Mouse (Mus musculus) ovary, adult 18-20 months (tissue): ENCODE results near the gene Abcg8.

Source experiments
- DNase-seq: peaks from one replicate; pipeline ENCODE4 v3.0.0; 2022; ENCODE audit warnings: low spot score, mixed read lengths

The Abcg8 gene

DNA sequence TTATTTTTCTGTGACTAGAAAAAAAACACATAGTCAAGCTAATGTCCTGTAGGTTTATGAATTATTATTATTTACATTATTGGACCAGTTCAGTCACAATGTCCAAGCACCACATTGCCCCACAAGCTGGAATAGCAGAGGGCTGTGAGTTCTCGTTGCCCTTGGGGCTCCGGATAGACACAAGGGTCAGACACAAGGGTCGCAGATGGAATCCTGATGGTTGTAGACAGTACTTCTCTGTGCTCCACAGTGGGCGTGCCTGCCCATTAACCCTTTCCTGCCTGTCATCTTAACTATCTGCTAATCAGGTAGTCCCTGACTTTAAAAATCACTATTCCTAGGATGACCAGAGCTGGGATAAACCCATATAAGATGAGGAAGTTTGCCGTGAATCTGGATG, 17.9 kb upstream of the Abcg8 start:
- no peak for DNase-seq

GRCm38 (mm10) chr17:84658951-84659350, 17.2 kb upstream of the Abcg8 start:
- DNase-seq = no peak

DNA sequence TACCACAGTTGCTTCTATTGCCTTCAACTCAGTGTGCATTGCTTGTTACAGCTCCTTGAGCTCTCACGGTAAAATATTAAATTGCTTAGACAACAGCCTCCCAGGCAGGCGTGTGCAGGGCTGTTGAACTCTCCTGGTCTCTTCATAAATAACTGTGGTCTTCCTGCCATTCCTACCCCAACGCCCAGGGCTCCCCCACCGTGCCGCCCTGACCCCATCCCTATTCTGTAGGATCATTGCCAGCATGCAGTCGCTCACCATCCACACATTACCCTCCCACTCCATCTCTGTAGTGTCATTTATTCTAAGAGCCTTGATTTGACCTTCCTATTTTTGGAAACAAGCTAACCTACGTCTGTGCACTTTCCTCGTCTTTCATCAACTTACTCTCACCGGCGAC, 11.0 kb upstream of the Abcg8 start:
- DNase-seq = no peak

- DNase-seq = no peak
These were observed 10.4 kb upstream of the Abcg8 start for GRCm38 (mm10) chr17:84665691-84666090.

DNA sequence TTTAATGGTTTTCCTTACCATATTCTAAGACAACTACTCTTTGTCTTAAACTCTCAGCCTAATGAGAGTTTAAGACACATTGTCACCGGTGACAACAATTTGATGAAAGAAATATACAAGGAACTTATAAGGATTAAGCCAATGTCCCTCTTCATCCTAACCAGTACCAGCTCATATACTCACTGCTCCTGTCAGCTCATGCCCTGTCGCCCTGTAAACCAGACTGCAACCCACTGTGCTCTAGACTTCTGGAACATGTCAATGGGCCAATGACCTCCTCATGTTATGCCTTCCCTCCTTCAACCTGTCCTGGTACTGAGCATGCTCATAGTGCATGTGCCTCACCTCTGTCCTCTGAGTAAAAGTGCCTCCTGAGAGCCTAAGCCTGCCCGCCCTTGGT, 8.3 kb upstream of the Abcg8 start:
- no peak for DNase-seq

DNA sequence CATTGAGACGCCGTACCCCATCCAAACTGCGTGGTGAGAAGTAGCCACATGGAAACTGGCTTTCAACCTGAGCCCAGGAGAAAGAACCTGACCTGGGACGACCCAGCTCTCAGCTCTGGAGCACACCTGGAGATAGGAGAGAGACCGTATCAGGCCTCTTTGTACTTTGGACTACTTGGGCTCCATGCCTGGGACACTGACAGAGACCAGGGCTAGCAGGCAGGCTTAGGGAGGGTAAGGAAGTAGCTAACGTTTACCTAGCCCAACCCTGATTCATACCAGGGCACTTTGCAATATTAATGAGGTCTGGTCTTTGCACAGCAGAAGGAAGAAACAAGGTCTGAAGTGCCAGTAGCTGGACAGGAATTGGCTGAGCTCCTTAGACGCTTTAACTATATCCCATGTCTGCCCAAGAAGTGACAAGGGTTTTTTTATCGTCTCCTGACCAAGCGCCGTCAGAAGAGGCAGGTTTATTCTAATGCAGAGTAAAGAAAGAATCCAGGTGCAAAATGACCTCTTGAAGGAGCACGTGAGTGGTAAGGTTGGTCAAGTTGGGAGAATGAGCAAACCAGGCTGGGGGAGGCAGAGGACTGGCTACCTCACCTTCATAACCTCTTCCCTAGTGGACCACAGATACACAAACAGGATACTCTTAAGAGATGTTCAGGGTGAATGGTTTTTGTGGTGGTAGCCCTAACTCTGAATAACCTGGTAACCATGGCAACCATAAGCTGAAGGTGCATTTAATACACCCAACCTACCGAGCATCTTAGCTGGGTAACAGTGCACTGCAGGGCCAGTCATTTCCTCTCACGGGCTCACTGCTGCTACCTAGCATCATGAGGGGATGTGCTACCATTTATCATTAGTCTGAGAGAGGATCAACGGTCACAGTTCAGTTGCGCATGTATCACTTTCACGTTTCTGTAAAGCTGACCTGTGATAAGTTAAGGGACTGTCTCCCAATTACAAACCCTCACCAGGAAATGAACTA, 3.4 kb upstream of the Abcg8 start:
- DNase-seq = no peak

- no peak for DNase-seq
These were observed 2.1 kb upstream of the Abcg8 start for GRCm38 (mm10) chr17:84674048-84674447.

- no peak for DNase-seq
These were observed 898 bp upstream of the Abcg8 start for GRCm38 (mm10) chr17:84675204-84675603.

GRCm38 (mm10) chr17:84677595-84677994, 1.5 kb downstream of the Abcg8 start:
- no peak for DNase-seq

GRCm38 (mm10) chr17:84681670-84682069, 5.6 kb downstream of the Abcg8 start:
- no peak for DNase-seq

GRCm38 (mm10) chr17:84682734-84683717, 6.9 kb downstream of the Abcg8 start, which contains the start of gene Abcg5:
Gene Abcg5, minus strand, starts transcription at chr17:84683011.
- no peak for DNase-seq

- DNase-seq = no peak
These were observed 8.2 kb downstream of the Abcg8 start for GRCm38 (mm10) chr17:84684284-84684683.

DNA sequence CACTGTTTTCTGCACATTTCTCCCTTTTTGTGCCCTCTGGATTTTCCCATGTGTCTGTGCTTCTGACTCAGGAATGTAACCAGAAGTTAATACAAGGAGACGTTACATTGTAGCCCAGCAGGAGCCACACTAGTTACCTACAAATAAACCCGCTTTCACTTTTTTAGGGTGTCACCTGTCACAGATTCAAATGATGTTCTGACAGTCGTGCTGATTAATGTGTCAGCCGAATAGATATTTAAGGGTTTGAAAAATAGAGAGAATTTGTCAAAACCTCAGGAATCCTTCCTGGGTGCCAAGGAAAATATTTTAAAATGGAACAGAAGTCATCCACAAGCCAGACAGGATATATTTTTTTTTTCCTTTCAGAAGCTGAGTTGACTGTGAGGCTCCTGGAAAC, 9.2 kb downstream of the Abcg8 start:
- DNase-seq = no peak

GRCm38 (mm10) chr17:84687994-84688393, 11.9 kb downstream of the Abcg8 start:
- DNase-seq = no peak

GRCm38 (mm10) chr17:84688834-84689233, 12.7 kb downstream of the Abcg8 start:
- no peak for DNase-seq

- DNase-seq = no peak
These were observed 13.2 kb downstream of the Abcg8 start for GRCm38 (mm10) chr17:84689316-84689715.

GRCm38 (mm10) chr17:84690111-84690510, 14.0 kb downstream of the Abcg8 start:
- DNase-seq = no peak

DNA sequence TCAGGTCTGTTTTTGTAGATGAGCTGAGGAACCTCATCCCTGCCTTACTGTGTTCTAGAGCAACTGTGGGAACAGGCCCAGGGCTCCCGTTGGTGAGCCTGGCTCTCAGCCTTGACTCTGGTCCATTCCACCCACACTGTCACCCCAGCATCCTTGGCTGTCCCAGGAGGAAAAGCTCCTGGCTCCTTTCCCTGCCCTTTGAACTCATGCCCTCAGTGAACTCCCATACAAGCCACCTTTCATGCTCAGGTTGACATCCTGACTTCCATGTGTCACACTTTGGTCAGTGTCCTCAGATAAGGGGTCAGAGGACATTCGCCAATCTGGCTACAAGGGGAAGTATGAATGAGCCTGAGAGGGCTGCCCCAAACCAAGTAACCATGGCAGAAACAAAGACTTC, 17.6 kb downstream of the Abcg8 start:
- DNase-seq = no peak

- no peak for DNase-seq
These were observed 20.4 kb downstream of the Abcg8 start for GRCm38 (mm10) chr17:84696537-84696936.

DNA sequence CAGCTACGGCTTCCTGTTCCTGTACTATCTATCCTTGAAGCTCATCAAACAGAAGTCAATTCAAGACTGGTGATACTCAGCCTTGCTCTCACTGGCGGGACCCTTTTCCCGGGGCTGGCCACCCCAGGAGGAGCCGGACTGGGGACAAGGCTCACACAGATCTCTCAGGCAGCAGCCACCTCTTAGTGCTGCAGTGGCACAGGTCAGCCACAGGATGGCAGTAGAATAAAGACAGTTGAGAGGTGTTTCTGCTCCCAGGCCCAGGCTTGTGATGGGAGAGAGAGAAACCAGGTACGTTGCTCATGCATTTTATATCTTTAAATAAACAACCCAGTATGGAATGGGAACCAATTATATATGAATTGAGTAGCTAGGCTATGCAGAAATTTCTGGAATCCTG, 22.6 kb downstream of the Abcg8 start:
- no peak for DNase-seq

GRCm38 (mm10) chr17:84707407-84707806, 31.3 kb downstream of the Abcg8 start:
- DNase-seq = no peak

- DNase-seq = no peak
These were observed 32.7 kb downstream of the Abcg8 start for GRCm38 (mm10) chr17:84708818-84709217.
